Mouse (Mus musculus): ENCODE data around the gene Arrb1.
"Not testable (repeated sequence)": the region's sequence is repeated elsewhere in the genome, so short reads cannot be mapped to it uniquely, and the experiment has no call there.

Arrb1 gene

GRCm38 (mm10) chr7:99534901-99535735 lies at the start of gene Arrb1:
TSS of gene Arrb1 (plus strand) at chr7:99535466.
- DNase-seq (ENCODE audit: low read depth), result no peak

GRCm38 (mm10) chr7:99489708-99490107 lies 45.6 kb upstream of the Arrb1 start:
- DNase-seq (ENCODE audit: low read depth), result no peak

DNA sequence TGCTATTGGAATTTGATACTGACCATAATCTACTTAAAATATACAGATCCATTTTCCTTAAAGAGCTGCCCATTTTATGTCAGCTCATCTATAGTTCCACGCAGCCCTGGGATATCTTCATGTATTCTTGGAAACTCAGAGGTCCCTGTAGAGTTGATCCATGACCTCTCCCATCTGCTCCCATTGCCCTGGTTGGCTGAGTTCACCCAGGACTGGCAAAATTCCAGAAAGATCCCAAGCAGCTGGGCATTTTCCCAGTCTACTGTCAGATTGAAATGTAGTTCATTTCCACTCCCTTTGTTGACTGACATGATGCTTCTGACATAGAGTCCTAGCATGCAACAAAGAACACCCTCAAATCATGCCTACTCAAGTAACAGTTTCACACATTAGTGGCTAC lies 36.1 kb upstream of the Arrb1 start:
- DNase-seq (ENCODE audit: low read depth), result no peak

DNA sequence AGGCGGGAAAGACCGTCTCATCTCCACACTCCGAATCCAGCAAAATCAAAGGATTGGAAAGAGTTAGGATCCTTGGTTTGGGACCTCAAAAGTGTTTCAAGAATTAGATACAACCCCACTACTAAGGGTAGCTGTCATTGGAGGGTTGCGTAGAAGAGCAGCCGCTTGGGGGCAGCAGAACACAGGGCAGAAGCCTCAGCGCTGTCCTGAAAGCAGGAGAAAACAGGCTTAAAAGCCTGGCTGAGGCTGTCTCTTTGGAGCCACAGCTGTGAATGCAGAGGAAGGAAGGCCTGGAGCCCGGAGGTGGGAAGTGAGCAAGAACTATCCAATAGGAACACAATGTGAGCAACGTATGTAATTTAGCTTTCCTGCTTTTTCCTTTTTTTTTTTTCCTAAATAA lies 35.1 kb upstream of the Arrb1 start:
- peak; percentile 34 for DNase-seq (ENCODE audit: low read depth)

DNA sequence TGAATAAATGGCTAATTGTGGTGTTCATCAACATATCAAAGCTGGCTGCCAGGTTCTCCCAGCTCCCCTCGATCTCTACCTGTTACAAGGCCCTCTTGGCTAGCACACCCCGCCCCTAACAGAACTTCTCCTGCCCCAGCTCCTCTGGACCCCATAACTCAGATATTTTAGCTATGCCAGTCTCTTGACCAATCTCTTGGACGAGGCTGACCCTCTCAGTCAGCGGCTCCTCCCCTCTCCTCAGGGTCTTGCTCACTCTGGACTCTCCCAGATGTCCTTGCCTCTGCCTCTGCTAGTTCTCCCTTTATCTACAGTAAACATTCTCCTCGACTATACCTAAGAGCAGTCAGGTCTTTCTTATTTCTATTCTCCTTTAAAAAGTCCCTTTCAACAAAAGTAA lies 34.6 kb upstream of the Arrb1 start:
- DNase-seq (ENCODE audit: low read depth), result no peak

DNA sequence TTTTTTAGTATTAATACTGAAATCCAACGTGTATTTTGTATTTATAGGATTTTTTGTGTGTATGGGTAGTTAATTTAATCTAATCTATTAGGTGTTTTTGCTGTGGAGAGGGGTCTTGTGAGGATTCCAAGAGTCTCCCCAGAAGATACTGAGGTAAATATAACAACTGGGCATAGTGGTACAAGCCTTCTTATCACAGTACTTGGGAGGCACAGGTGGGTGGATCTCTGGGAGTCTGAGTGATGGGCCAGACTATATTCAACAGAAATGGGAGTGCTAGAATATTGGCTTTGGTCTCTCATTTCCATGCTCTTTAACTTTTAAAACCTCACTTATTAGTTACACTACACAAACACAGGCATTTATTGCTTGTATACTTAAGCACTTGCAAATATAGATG lies 34.1 kb upstream of the Arrb1 start:
- no peak for DNase-seq (ENCODE audit: low read depth)

GRCm38 (mm10) chr7:99504556-99504955 lies 30.7 kb upstream of the Arrb1 start:
- no peak for DNase-seq (ENCODE audit: low read depth)

- not testable (repeated sequence) for DNase-seq (ENCODE audit: low read depth)
Observed at GRCm38 (mm10) chr7:99508187-99508586, 27.1 kb upstream of the Arrb1 start.

- DNase-seq (ENCODE audit: low read depth), result peak; percentile 7
Observed at GRCm38 (mm10) chr7:99510087-99510501, 25.2 kb upstream of the Arrb1 start.

- DNase-seq (ENCODE audit: low read depth), result no peak
Observed at GRCm38 (mm10) chr7:99516092-99516813, 19.0 kb upstream of the Arrb1 start.

GRCm38 (mm10) chr7:99516814-99517157 lies 18.5 kb upstream of the Arrb1 start:
- DNase-seq (ENCODE audit: low read depth), result no peak

DNA sequence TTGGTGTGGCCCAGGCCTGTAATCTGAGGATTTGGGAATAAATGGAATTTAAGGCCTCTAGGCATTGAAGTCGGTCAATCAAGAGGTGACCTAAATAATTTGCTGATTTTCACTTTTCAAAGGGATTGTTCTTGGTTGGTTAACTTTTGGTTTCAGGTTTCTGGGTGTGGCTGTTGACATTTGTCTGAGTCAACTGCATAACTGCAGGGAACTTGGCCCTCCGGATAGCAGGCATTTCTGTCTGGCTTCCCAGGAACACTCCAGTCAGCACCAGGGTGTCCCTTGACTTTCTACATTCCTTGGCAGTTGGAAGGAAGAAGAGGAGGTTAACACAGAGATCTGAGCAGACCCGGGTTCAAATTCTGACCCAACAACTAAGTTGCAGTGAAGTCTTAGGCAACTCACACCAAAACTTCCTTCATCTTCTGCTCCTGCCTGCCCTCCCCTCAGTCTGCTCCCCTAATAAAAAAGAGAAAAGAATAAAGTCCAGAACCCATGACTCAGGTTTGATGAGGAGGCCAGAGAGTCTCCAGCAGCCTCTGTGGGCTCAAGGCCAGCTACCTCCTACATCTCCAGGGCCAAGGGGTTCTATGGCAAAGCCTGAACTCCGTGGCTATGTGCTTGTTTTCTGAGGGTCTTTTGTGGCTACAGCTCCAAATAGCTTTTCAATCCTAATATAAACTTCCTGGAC lies 16.2 kb upstream of the Arrb1 start:
- DNase-seq (ENCODE audit: low read depth), result peak; percentile 61

- no peak for DNase-seq (ENCODE audit: low read depth)
Observed at GRCm38 (mm10) chr7:99523121-99523520, 12.1 kb upstream of the Arrb1 start.

- no peak for DNase-seq (ENCODE audit: low read depth)
Observed at GRCm38 (mm10) chr7:99523837-99524236, 11.4 kb upstream of the Arrb1 start.

- no peak for DNase-seq (ENCODE audit: low read depth)
Observed at GRCm38 (mm10) chr7:99528547-99528946, 6.7 kb upstream of the Arrb1 start.

- no peak for DNase-seq (ENCODE audit: low read depth)
Observed at GRCm38 (mm10) chr7:99529410-99529809, 5.9 kb upstream of the Arrb1 start.

DNA sequence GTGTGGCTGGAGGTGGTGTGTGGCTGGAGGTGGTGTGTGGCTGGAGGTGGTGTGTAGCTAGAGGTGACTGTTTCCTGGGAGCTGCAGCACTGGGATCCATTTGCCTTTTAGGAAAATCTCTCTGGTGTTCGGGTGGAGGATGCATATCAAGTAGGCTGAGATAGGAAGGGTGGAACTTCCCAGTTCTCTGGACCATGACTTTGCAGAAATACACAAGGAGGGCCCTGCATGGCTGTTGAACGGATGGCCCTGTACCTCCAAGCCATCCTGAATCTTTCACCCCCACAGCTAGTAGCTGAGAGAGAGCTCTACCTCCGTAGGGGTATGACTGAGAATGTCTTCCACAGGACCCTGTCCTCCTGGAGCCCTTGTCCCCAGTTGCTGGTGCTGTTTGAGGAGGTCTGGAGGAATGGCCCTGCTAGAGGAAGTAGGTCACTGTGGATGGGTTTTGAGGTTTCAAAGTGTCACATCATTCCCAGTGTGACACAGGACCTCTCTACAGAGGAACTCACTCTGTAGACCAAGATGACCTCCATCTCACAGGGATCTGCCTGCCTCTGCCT lies 3.8 kb upstream of the Arrb1 start:
- no peak for DNase-seq (ENCODE audit: low read depth)

GRCm38 (mm10) chr7:99532526-99532925 lies 2.7 kb upstream of the Arrb1 start:
- no peak for DNase-seq (ENCODE audit: low read depth)

DNA sequence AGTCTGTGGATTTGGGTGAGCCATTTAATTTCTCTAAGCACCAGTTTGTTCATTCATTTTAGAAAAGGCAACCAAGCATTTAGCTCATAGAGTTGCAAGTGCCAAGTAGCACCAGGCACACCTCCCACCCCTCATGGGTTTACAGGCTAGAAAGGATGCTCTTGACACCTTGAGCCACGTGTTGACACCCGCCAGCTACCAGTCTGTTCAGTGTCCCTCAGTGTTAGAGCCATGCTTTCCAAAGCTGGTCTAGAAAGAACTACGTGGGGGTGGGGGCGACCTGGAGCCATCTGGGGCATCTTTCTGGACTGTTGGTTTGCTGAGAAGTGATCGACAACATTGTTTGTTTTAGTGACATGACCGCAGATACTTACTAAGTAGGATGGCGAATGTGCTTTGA lies 1.7 kb upstream of the Arrb1 start:
- no peak for DNase-seq (ENCODE audit: low read depth)

DNA sequence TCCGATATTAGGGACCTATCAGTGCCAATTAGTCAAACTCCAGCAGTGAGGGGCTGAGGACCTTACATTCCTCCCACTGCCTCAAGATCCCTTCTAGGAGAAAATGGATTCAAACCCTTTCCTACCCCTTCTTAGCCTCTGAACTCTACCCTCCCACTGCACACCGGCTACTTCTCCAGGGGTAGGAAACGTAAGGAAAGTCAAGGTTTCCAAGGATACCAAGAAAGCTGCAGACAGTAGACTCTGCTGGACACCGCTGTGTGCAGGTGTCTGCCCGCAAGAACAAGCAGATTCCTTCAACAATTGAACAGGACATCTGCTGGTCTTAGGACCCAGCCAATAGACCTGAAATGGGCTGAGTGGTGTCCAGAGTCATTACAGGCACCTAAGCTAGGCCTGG lies 765 bp upstream of the Arrb1 start:
- no peak for DNase-seq (ENCODE audit: low read depth)

DNA sequence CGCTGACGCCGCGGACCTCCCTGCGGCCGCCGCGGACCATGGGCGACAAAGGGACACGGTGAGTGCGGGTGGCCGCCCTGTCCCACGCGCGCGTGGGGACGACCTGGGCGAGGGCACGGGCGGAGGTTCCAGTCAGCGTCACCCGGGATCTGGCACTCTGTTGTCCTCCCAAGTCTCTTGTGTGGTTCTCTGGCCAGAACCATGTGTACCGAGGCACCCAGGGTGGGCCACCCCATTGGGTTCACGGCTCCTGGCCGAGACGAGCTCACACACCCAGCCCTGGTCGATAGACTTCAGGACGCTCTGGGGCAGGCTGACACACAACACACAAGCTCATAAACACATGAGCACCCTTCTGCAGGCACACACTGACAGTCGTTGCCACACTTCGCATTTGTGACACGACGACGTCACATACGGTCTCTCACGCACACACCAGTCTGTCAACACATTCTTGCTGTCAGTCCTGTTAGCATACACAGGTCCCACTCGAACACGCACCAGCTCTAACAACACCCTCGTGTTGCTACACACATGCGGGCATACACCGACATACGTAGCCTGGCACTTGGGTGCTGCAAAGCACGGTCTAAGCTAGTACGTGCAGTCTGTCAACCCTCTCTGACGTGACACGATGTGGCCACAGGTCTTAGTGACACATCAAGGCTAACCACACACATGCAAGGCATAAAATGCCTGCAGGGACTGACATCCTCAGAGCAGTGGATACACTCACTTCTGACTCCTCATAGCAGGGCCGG lies 655 bp downstream of the Arrb1 start:
- no peak for DNase-seq (ENCODE audit: low read depth)
